Mouse (Mus musculus) liver, postnatal 0 days (tissue): ENCODE measurements around the gene Hoxc11. TPM values are rescaled to one million over a fixed set of nuclear protein-coding genes. Genes with fewer than 3 reads are reported as not detected.

Experiments used
- ATAC-seq: fragments of 200-750 bp; cut with Nextera tagmentation; 2 replicates; pipeline ENCODE4 v1.8.0; 2017; ENCODE audit warnings: mild to moderate bottlenecking, moderate library complexity
- DNase-seq: peaks from one replicate; pipeline ENCODE4 v3.0.0-alpha.2; 2016
- H3K27ac ChIP-seq: fragments of 300-500 bp; sonication (generic); 2 replicates; pipeline ENCODE4 v1.5.1; 2014; ENCODE audit warnings: antibody characterized with exemption, moderate library complexity, mild to moderate bottlenecking, low read depth
- H3K27me3 ChIP-seq: fragments of 300-500 bp; sonication (generic); 2 replicates; pipeline ENCODE4 v1.6.1; 2014; ENCODE audit warnings: low read length, control low read depth, mixed read lengths; ENCODE audit not compliant: insufficient read depth
- H3K36me3 ChIP-seq: fragments of 300-500 bp; sonication (generic); replicated peaks from 2 replicates; pipeline ENCODE4 v1.6.1; 2014; ENCODE audit warnings: mild to moderate bottlenecking, control low read depth, low read length, moderate library complexity, mixed read lengths; ENCODE audit not compliant: insufficient read depth
- H3K4me1 ChIP-seq: fragments of 300-500 bp; sonication (generic); 2 replicates; pipeline ENCODE4 v1.6.1; 2014; ENCODE audit warnings: antibody characterized with exemption, mild to moderate bottlenecking, control low read depth; ENCODE audit not compliant: insufficient read depth
- H3K4me2 ChIP-seq: fragments of 300-500 bp; sonication (generic); 2 replicates; pipeline ENCODE4 v1.6.1; 2014; ENCODE audit warnings: low read depth, mild to moderate bottlenecking, low read length, moderate library complexity, mixed read lengths
- H3K4me3 ChIP-seq: fragments of 300-500 bp; sonication (generic); 2 replicates; pipeline ENCODE4 v1.5.1; 2014; ENCODE audit warnings: low read depth, low read length
- H3K9ac ChIP-seq: fragments of 300-500 bp; sonication (generic); replicated peaks from 2 replicates; pipeline ENCODE4 v1.6.1; 2014; ENCODE audit warnings: mild to moderate bottlenecking, moderate library complexity
- H3K9me3 ChIP-seq: fragments of 300-500 bp; sonication (generic); 2 replicates; pipeline ENCODE4 v1.6.1; 2016; ENCODE audit warnings: mild to moderate bottlenecking, control low read depth, low read length, mixed read lengths
- CTCF ChIP-seq: sonication (generic); IDR thresholded peaks from 2 replicates; pipeline ENCODE4 v1.5.1; 2016; ENCODE audit warnings: antibody characterized with exemption, low read depth
- EP300 ChIP-seq: IDR thresholded peaks from 2 replicates; pipeline ENCODE4 v1.6.1; 2016; ENCODE audit warnings: antibody characterized with exemption, low read depth, mild to moderate bottlenecking
- WGBS: fragments of 180-500 bp; shearing (Covaris S2); extraction: QIAGEN DNeasy Blood & Tissue Kit; methylation state at CpG from one replicate; pipeline ENCODE4 v1.1.7; 2014; ENCODE audit not compliant: insufficient replicate concordance; 5-methylcytosine and 5-hydroxymethylcytosine counted together
- polyA plus RNA-seq: library from polyadenylated mRNA; unstranded; fragments of >200 nt; fragmentation: Nextera tagmentation; extraction: Ambion mirVana; gene quantifications from 2 replicates; pipeline ENCODE4 v1.2.1, GENCODE M21; 2015

The Hoxc11 gene
- polyA plus RNA-seq, 1 experiment from 2014 or later: not detected

- 11% methylated on average over 22 of the region's 22 CpGs for WGBS
- TF ChIP-seq CTCF (no peak), EP300 (no peak)
- Histone ChIP-seq H3K27ac (no peak overlapping the region), H3K4me3 (no peak overlapping the region), H3K4me1 (no peaks in the 10 kb centered on the region), H3K27me3 (peaks cover 98% of the 10 kb centered on the region), H3K4me2 (no peak overlapping the region), H3K9ac (no peak overlapping the region), H3K36me3 (no peaks in the 10 kb centered on the region), H3K9me3 (no peaks in the 10 kb centered on the region)
- DNase-seq (no peak), ATAC-seq (no peak)
These were observed 8.8 kb upstream of the Hoxc11 start for GRCm38 (mm10) chr15:102945185-102946077.

GRCm38 (mm10) chr15:102947276-102947675, 7.0 kb upstream of the Hoxc11 start:
- Histone ChIP-seq H3K27ac (no peak overlapping the region), H3K36me3 (no peaks in the 10 kb centered on the region), H3K27me3 (peaks cover 98% of the 10 kb centered on the region), H3K9ac (no peak overlapping the region), H3K4me3 (no peak overlapping the region), H3K4me1 (no peaks in the 10 kb centered on the region), H3K4me2 (no peak overlapping the region), H3K9me3 (no peaks in the 10 kb centered on the region)
- TF ChIP-seq EP300 (no peak), CTCF (no peak)
- no peak for DNase-seq
- no peak for ATAC-seq
- 2% methylated on average over 9 of the region's 9 CpGs for WGBS

- H3K36me3 ChIP-seq: no peaks in the 10 kb centered on the region
- no peaks in the 10 kb centered on the region for H3K4me1 ChIP-seq
- DNase-seq (no peak), ATAC-seq (no peak)
- H3K27me3 ChIP-seq: peaks cover 98% of the 10 kb centered on the region
- no peak overlapping the region for H3K4me3 ChIP-seq
- TF ChIP-seq EP300: no peak
- no peak for TF ChIP-seq CTCF
- H3K4me2 ChIP-seq: no peak overlapping the region
- WGBS: 10% methylated on average over 2 of the region's 2 CpGs
- no peak overlapping the region for H3K9ac ChIP-seq
- H3K9me3 ChIP-seq: no peaks in the 10 kb centered on the region
- H3K27ac ChIP-seq: no peak overlapping the region
These were observed 5.4 kb upstream of the Hoxc11 start for GRCm38 (mm10) chr15:102948842-102949241.

DNA sequence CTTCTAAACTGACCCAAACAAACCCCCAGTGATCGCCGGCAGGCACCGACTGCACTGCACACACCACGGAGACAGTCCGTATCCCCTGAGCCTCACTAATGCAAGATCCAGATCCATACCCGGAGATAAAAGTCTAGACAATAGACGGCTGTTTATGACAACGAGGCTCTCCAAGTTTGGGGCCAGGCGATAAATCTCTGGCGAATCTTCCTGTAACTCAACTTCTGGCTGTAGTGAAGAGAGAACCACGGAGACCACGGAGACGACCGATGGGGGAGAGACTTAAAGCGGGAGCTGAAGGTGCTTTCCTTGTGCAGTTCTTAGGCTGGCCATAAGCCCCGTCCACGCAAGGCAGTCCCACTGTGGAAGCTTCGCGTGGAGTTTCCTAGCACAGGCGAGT, 4.5 kb upstream of the Hoxc11 start:
- H3K36me3 ChIP-seq: no peaks in the 10 kb centered on the region
- H3K4me2 ChIP-seq: no peak overlapping the region
- no peaks in the 10 kb centered on the region for H3K9me3 ChIP-seq
- WGBS: 3% methylated on average over 20 of the region's 20 CpGs
- no peaks in the 10 kb centered on the region for H3K4me1 ChIP-seq
- DNase-seq: no peak
- no peak for ATAC-seq
- H3K27me3 ChIP-seq: peaks cover 98% of the 10 kb centered on the region
- H3K27ac ChIP-seq: no peak overlapping the region
- no peak overlapping the region for H3K4me3 ChIP-seq
- H3K9ac ChIP-seq: no peak overlapping the region
- TF ChIP-seq CTCF: no peak
- TF ChIP-seq EP300: no peak

DNA sequence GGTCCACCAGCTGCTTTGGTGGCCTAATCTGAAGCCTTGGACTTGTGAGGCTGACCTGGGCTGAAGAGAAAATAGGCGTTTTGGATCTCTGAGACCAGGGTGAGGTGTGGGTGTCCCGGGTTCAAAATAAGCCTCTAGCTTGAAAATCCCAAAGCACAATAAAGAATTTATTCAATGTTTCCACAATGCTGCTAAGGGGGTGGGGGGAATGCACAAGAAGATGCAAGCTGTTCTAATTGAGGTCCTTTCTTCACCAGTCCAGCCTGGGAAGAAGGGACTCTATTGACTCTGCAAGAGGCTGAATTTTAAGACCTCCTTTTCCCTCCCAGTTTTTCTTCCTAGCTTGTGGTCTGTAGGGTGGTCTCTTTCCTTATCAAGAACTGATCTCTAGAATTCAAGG, 3.4 kb upstream of the Hoxc11 start:
- TF ChIP-seq EP300 (no peak), CTCF (no peak)
- 22% methylated on average over 2 of the region's 2 CpGs for WGBS
- DNase-seq: no peak

GRCm38 (mm10) chr15:102953561-102953960, 666 bp upstream of the Hoxc11 start:
- Histone ChIP-seq H3K4me3 (no peak overlapping the region), H3K27ac (no peak overlapping the region), H3K9me3 (no peaks in the 10 kb centered on the region), H3K4me2 (no peak overlapping the region), H3K9ac (no peak overlapping the region), H3K36me3 (no peaks in the 10 kb centered on the region), H3K27me3 (peaks cover 98% of the 10 kb centered on the region), H3K4me1 (no peaks in the 10 kb centered on the region)
- DNase-seq: no peak
- no peak for TF ChIP-seq CTCF
- TF ChIP-seq EP300: no peak
- WGBS: 7% methylated on average over 6 of the region's 6 CpGs
- ATAC-seq: no peak

More for the DNA sequence above, 3.4 kb upstream of the Hoxc11 start:
- Histone ChIP-seq H3K9me3 (no peaks in the 10 kb centered on the region), H3K4me1 (no peaks in the 10 kb centered on the region), H3K27ac (no peak overlapping the region), H3K9ac (no peak overlapping the region), H3K36me3 (no peaks in the 10 kb centered on the region), H3K27me3 (peaks cover 98% of the 10 kb centered on the region), H3K4me2 (no peak overlapping the region), H3K4me3 (no peak overlapping the region)
- ATAC-seq: no peak
